Mouse (Mus musculus) heart, embryonic 12.5 days (tissue): ENCODE measurements at regions not wholly inside any gene's neighbourhood (a gene's known extent, or its start where the extent isn't known, plus 50 kb on each side); places are given as distances from the start of the nearest gene placed in this dataset.
A peak's percentile ranks its signal among the peaks of the same experiment; 100 is the strongest.

Experiments used
- ATAC-seq: fragments of 200-750 bp; cut with Nextera tagmentation; 2 replicates; pipeline ENCODE4 v1.8.0; 2017; ENCODE audit warnings: moderate TSS enrichment, moderate library complexity; ENCODE audit not compliant: insufficient number of reproducible peaks, low FRiP score
- H3K27ac ChIP-seq: fragments of 300-500 bp; sonication (generic); 2 replicates; pipeline ENCODE4 v1.5.1; 2016; ENCODE audit warnings: mild to moderate bottlenecking, moderate library complexity; ENCODE audit not compliant: poor library complexity, severe bottlenecking
- H3K27me3 ChIP-seq: fragments of 300-500 bp; sonication (generic); replicated peaks from 2 replicates; pipeline ENCODE4 v1.6.1; 2016; ENCODE audit warnings: mild to moderate bottlenecking, moderate library complexity
- H3K36me3 ChIP-seq: fragments of 300-500 bp; sonication (generic); 2 replicates; pipeline ENCODE4 v1.6.1; 2016; ENCODE audit warnings: mild to moderate bottlenecking, moderate library complexity
- H3K4me1 ChIP-seq: fragments of 300-500 bp; sonication (generic); replicated peaks from 2 replicates; pipeline ENCODE4 v1.6.1; 2016; ENCODE audit warnings: mild to moderate bottlenecking
- H3K4me2 ChIP-seq: fragments of 300-500 bp; sonication (generic); 2 replicates; pipeline ENCODE4 v1.6.1; 2016; ENCODE audit warnings: mild to moderate bottlenecking, moderate library complexity
- H3K4me3 ChIP-seq: fragments of 300-500 bp; sonication (generic); 2 replicates; pipeline ENCODE4 v1.5.1; 2016; ENCODE audit warnings: mild to moderate bottlenecking
- H3K9ac ChIP-seq: fragments of 300-500 bp; sonication (generic); 2 replicates; pipeline ENCODE4 v1.6.1; 2016; ENCODE audit warnings: mild to moderate bottlenecking, moderate library complexity
- H3K9me3 ChIP-seq: fragments of 300-500 bp; sonication (generic); replicated peaks from 2 replicates; pipeline ENCODE4 v1.6.1; 2016; ENCODE audit warnings: mild to moderate bottlenecking, moderate library complexity
- WGBS: fragments of 180-500 bp; shearing (Covaris S2); methylation state at CpG from one replicate; pipeline ENCODE4 v1.1.7; 2016; 5-methylcytosine and 5-hydroxymethylcytosine counted together

DNA sequence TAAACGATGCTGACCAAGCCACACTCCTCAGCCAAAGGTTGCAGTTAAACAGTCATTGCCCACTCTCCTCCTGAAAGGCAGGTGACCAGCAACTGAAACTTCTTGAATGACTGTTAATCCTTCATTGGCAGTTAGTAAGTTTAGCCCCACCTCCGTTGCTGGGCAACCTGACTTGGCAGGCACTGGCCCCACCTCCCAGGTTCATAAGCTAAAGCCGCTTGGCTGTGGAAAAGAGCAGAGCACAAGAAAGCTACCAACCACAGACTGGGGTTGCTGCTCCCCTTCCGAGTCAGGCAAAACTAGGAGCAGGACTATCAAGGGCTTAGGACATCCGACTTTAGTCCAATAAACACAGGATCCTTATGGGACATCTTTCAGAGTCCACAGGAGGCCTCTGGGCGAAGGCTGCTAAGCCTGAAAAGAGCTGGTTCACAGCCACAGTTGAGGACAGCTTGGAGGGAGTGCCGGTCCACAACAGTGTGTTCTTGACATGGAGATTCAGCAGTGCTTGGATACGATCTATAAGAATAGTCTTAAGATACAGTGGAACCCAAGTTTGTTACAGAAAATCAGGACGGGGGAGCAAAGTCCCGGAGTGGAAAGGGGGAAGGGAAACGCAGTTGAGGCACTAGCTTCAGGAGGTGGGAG is 67.7 kb upstream of the Kcnma1 start:
- H3K4me1 ChIP-seq, result 0 out of 2 replicates have a peak, but pooled peaks cover 9% of the 10 kb centered on the region
- H3K4me3 ChIP-seq, result 0 out of 2 replicates have a peak overlapping the region, but pooled peaks have one; percentile 14
- no peak overlapping the region for H3K9ac ChIP-seq
- WGBS, result 35% methylated on average over 11 of the region's 11 CpGs
- ATAC-seq, result peak; percentile 51; the same call in 1 of the 2 replicates
- H3K27ac ChIP-seq, result no peak overlapping the region
- H3K36me3 ChIP-seq, result no peaks in the 10 kb centered on the region
- no peaks in the 10 kb centered on the region for H3K27me3 ChIP-seq
- H3K9me3 ChIP-seq, result no peaks in the 10 kb centered on the region
- H3K4me2 ChIP-seq, result peak overlapping the region; percentile 57

GRCm38 (mm10) chr14:24068693-24069092 is 54.4 kb upstream of the Kcnma1 start:
- Histone ChIP-seq H3K27ac (no peak overlapping the region), H3K36me3 (no peaks in the 10 kb centered on the region), H3K4me1 (no peaks in the 10 kb centered on the region), H3K4me3 (no peak overlapping the region), H3K4me2 (no peak overlapping the region), H3K9me3 (no peaks in the 10 kb centered on the region), H3K9ac (no peak overlapping the region), H3K27me3 (peaks cover 5% of the 10 kb centered on the region; the same call in 1 of the 2 replicates)
- WGBS, result 60% methylated on average over 4 of the region's 4 CpGs
- ATAC-seq, result no peak

DNA sequence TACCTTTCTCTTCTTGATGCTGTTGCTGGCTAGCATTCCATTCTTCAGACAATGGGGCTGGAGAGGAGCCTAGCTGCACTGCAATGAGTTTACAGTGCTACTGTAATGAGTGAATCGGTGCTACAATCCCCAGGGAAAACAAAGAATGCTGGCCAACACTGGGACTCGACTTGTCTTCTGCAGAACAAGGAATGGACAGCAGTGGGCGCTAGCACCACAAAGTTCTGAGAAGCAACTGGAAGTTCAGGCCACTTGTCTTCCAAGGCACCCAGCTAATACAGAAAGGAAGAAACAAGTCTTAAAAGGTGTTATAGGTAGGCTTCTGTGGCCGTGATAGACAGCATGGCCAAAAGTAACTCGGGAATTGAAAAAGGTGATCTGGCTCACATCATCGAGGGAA is 53.4 kb upstream of the Kcnma1 start:
- Histone ChIP-seq H3K27ac (no peak overlapping the region), H3K4me3 (no peak overlapping the region), H3K9me3 (no peaks in the 10 kb centered on the region), H3K4me2 (no peak overlapping the region), H3K4me1 (no peaks in the 10 kb centered on the region), H3K36me3 (no peaks in the 10 kb centered on the region), H3K27me3 (peaks cover 5% of the 10 kb centered on the region; the same call in 1 of the 2 replicates), H3K9ac (no peak overlapping the region)
- ATAC-seq, result no peak
- WGBS, result 32% methylated on average over 6 of the region's 6 CpGs

GRCm38 (mm10) chr14:24065231-24065767 is 51.0 kb upstream of the Kcnma1 start:
- H3K9me3 ChIP-seq, result no peaks in the 10 kb centered on the region
- no peak overlapping the region for H3K9ac ChIP-seq
- H3K36me3 ChIP-seq, result no peaks in the 10 kb centered on the region
- H3K4me3 ChIP-seq, result no peak overlapping the region
- no peak overlapping the region for H3K27ac ChIP-seq
- peaks cover 5% of the 10 kb centered on the region; the same call in 1 of the 2 replicates for H3K27me3 ChIP-seq
- no peak overlapping the region for H3K4me2 ChIP-seq
- WGBS, result 72% methylated on average over 4 of the region's 4 CpGs
- no peaks in the 10 kb centered on the region for H3K4me1 ChIP-seq
- no peak for ATAC-seq
